Comparison of ENCODE assay signal across 12 mouse cellular contexts in genomic region chr16:10499122-10499521, GRCm38 (mm10). TPM values are rescaled to one million over a fixed set of nuclear protein-coding genes. Genes with fewer than 3 reads are reported as not detected.
"Had no signal": no experiment of that assay in that cellular context is flagged by ENCODE, and none has a peak within 500 bp of the region (broad histone marks: within the 10 kb centered on the region; RNA-seq: fewer than 3 reads in every experiment).

No protein-coding gene starts in this region.

- DNase-seq: lung, adult 18-20 months; lung, embryonic 14.5 days; lung, postnatal 10 days; lung, postnatal 4 days; midbrain, embryonic 14.5 days; right cerebral cortex, postnatal 14 days; thymus, adult 18-20 months; thymus, postnatal 14 days; thymus, postnatal 36 days had no signal

- ATAC-seq: liver, embryonic 12.5 days; midbrain, embryonic 16.5 days had no signal

RNA-seq across cellular contexts. Expression of gene Tvp23a, which starts 52.0 kb away (rescaled TPM):
- total RNA-seq: megakaryocyte-erythroid progenitor cell, adult 5-6 weeks had no signal
